Mouse (Mus musculus) CD4-positive helper T cell, adult 2 months (primary cell): Measurements from ENCODE around the gene Matn4.

Experiments
- DNase-seq: peaks from one replicate; pipeline ENCODE4 v3.0.0-alpha.2; 2012; ENCODE audit warnings: low read depth, missing footprints, low spot score

Matn4 gene

GRCm38 (mm10) chr2:164417198-164417597 lies 12.2 kb upstream of the Matn4 start:
- peak; percentile 46 for DNase-seq

- DNase-seq: no peak
Measured at GRCm38 (mm10) chr2:164414581-164414980, 9.6 kb upstream of the Matn4 start.

- no peak for DNase-seq
Measured at GRCm38 (mm10) chr2:164414167-164414566, 9.2 kb upstream of the Matn4 start.

- DNase-seq: peak; percentile 51
Measured at GRCm38 (mm10) chr2:164407708-164408107, 2.7 kb upstream of the Matn4 start.

GRCm38 (mm10) chr2:164405519-164405918 lies 559 bp upstream of the Matn4 start:
- DNase-seq: no peak

- DNase-seq: no peak
Measured at GRCm38 (mm10) chr2:164404082-164404990, 624 bp downstream of the Matn4 start.

GRCm38 (mm10) chr2:164403396-164404081 lies 1.4 kb downstream of the Matn4 start:
- no peak for DNase-seq

- peak; percentile 56 for DNase-seq
Measured at GRCm38 (mm10) chr2:164402906-164403305, 2.1 kb downstream of the Matn4 start, which contains the start of gene Rbpjl. Rbpjl (plus strand) TSS chr2:164403141.

- DNase-seq: no peak
Measured at GRCm38 (mm10) chr2:164396911-164397310, 8.0 kb downstream of the Matn4 start.

GRCm38 (mm10) chr2:164396076-164396475 lies 8.9 kb downstream of the Matn4 start:
- no peak for DNase-seq

GRCm38 (mm10) chr2:164393126-164393525 lies 11.8 kb downstream of the Matn4 start:
- DNase-seq: no peak

GRCm38 (mm10) chr2:164389499-164389898 lies 15.5 kb downstream of the Matn4 start:
- peak; percentile 76 for DNase-seq

- no peak for DNase-seq
Measured at GRCm38 (mm10) chr2:164389020-164389419, 15.9 kb downstream of the Matn4 start, which contains the start of gene Slpi. Slpi (minus strand) TSS chr2:164389095.

- DNase-seq: peak; percentile 57
Measured at GRCm38 (mm10) chr2:164386953-164387352, 18.0 kb downstream of the Matn4 start.

GRCm38 (mm10) chr2:164385927-164386763 lies 18.8 kb downstream of the Matn4 start:
- DNase-seq: no peak

- DNase-seq: no peak
Measured at GRCm38 (mm10) chr2:164383656-164384399, 21.1 kb downstream of the Matn4 start.

GRCm38 (mm10) chr2:164382971-164383370 lies 22.0 kb downstream of the Matn4 start:
- no peak for DNase-seq

- no peak for DNase-seq
Measured at GRCm38 (mm10) chr2:164381726-164382125, 23.2 kb downstream of the Matn4 start.

GRCm38 (mm10) chr2:164377478-164378426 lies 27.2 kb downstream of the Matn4 start:
- DNase-seq: no peak

- DNase-seq: no peak
Measured at GRCm38 (mm10) chr2:164373187-164373586, 31.8 kb downstream of the Matn4 start.
